In the genomic region with DNA sequence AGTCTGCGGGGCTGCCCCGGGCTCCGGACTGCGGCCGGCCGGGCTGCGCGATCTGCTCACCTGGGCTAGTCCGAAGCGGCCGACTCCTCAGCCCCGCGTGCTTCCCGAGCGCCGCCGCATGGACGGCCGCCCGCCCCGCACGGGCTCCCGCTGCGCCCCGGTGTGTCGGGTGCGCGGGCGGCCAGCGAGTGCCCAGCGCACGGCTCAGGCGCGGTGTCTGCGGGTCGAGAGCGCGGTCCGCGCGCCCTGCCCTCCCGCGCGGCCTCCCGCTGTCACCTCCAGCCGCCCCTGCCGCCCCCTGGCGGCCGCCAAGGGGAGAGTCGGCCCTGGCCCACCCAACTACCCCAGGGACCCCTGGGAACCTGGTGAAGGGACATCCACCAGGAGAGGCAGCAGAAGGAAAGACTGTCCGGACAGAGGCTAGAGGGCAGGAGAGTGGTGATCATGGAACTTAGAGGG, we compare ENCODE assay signal across 8 mouse cellular contexts. TPM values are rescaled to one million over a fixed set of nuclear protein-coding genes. Genes with fewer than 3 reads are reported as not detected.
DNase-seq lines count a peak whose midpoint lies in the region; ATAC-seq lines count a peak whose summit lies in the region.

TSS of gene Thsd4 (minus strand) at position 241 of the 459 bp plus-strand sequence.

- H3K27ac ChIP-seq in hindbrain, embryonic 16.5 days (ENCODE audit: low read depth, low read length) = no peak within 1 kb of the TSS
- no peak within 1 kb of the TSS for H3K27ac ChIP-seq in limb, embryonic 11.5 days (replicated peaks; ENCODE audit: low read depth, low read length)
- peak within 1 kb of the TSS; percentile 85 for H3K27ac ChIP-seq in midbrain, embryonic 10.5 days (replicated peaks)
- H3K27ac ChIP-seq in stomach, embryonic 14.5 days (ENCODE audit: low read length) = 0 out of 2 replicates have a peak within 1 kb of the TSS, but pooled peaks have one; percentile 13

- peak within 1 kb of the TSS; percentile 69 for H3K9ac ChIP-seq in hindbrain, embryonic 16.5 days (ENCODE audit: low read depth, low read length)
- H3K9ac ChIP-seq in limb, embryonic 11.5 days (ENCODE audit: low read length) = peak within 1 kb of the TSS; percentile 65
- peak within 1 kb of the TSS; percentile 65 for H3K9ac ChIP-seq in stomach, embryonic 14.5 days (replicated peaks; ENCODE audit: low read depth, low read length)

- peak; percentile 61 to 87 for DNase-seq in adrenal gland, adult (ENCODE audit: inconsistent age in 2 of 2, low spot score in 1 of 2)
- no peak for DNase-seq in adrenal gland, adult 8-10 months
- peak; percentile 34 for DNase-seq in cerebellum, adult 8-10 months
- DNase-seq in gastrocnemius, adult 18-20 months (ENCODE audit: low spot score) = peak; percentile 33
- peak; percentile 79 for DNase-seq in limb, embryonic 11.5 days (ENCODE audit: low spot score)
- peak; percentile 76 for DNase-seq in midbrain, embryonic 10.5 days (ENCODE audit: low spot score)

- under 1% methylated on average over 31 of the region's 51 CpGs for WGBS in hindbrain, embryonic 16.5 days
- WGBS in limb, embryonic 11.5 days = under 1% methylated on average over 40 of the region's 51 CpGs
- WGBS in midbrain, embryonic 10.5 days = 2% methylated on average over 51 of the region's 51 CpGs
- 2% methylated on average over 36 of the region's 51 CpGs for WGBS in stomach, embryonic 14.5 days

- H3K36me3 ChIP-seq in hindbrain, embryonic 16.5 days (ENCODE audit: control insufficient read depth, insufficient read depth, low read length) = no peaks in the 10 kb centered on the region
- H3K36me3 ChIP-seq in limb, embryonic 11.5 days (ENCODE audit: control insufficient read depth, insufficient read depth, low read length) = no peaks in the 10 kb centered on the region
- no peaks in the 10 kb centered on the region for H3K36me3 ChIP-seq in midbrain, embryonic 10.5 days
- no peaks in the 10 kb centered on the region for H3K36me3 ChIP-seq in stomach, embryonic 14.5 days (ENCODE audit: control insufficient read depth, insufficient read depth, low read length)

- peaks cover 15% of the 10 kb centered on the region for H3K27me3 ChIP-seq in hindbrain, embryonic 16.5 days (replicated peaks; ENCODE audit: control insufficient read depth, insufficient read depth, low read length)
- peaks cover 13% of the 10 kb centered on the region for H3K27me3 ChIP-seq in limb, embryonic 11.5 days (ENCODE audit: control insufficient read depth, insufficient read depth, low read length)
- H3K27me3 ChIP-seq in midbrain, embryonic 10.5 days (ENCODE audit: low read depth, poor library complexity, severe bottlenecking) = peaks cover 64% of the 10 kb centered on the region
- no peaks in the 10 kb centered on the region for H3K27me3 ChIP-seq in stomach, embryonic 14.5 days (ENCODE audit: control insufficient read depth, insufficient read depth, low read length)

- H3K4me3 ChIP-seq in hindbrain, embryonic 16.5 days (ENCODE audit: low read length) = peak within 1 kb of the TSS; percentile 53
- peak within 1 kb of the TSS; percentile 45 for H3K4me3 ChIP-seq in limb, embryonic 11.5 days (ENCODE audit: low read depth, low read length)
- H3K4me3 ChIP-seq in midbrain, embryonic 10.5 days = peak within 1 kb of the TSS; percentile 72
- peak within 1 kb of the TSS; percentile 52 for H3K4me3 ChIP-seq in stomach, embryonic 14.5 days (ENCODE audit: low read depth, low read length)

- 0 out of 2 replicates have a peak, but pooled peaks have one; percentile 31 for ATAC-seq in hindbrain, embryonic 16.5 days
- 0 out of 2 replicates have a peak, but pooled peaks have one; percentile 67 for ATAC-seq in limb, embryonic 11.5 days (ENCODE audit: insufficient number of reproducible peaks, low FRiP score, low TSS enrichment, low read depth)
- ATAC-seq in stomach, embryonic 14.5 days (ENCODE audit: insufficient number of reproducible peaks, insufficient read depth, low FRiP score, low read depth) = no peak

- peak within 1 kb of the TSS; percentile 83 for H3K4me2 ChIP-seq in hindbrain, embryonic 16.5 days (ENCODE audit: low read length)
- peak within 1 kb of the TSS; percentile 86 for H3K4me2 ChIP-seq in limb, embryonic 11.5 days (ENCODE audit: low read depth, severe bottlenecking)
- H3K4me2 ChIP-seq in stomach, embryonic 14.5 days (replicated peaks; ENCODE audit: low read depth, low read length) = peak within 1 kb of the TSS; percentile 74

- H3K4me1 ChIP-seq in hindbrain, embryonic 16.5 days (ENCODE audit: control insufficient read depth, insufficient read depth, low read depth, low read length) = peaks cover 23% of the 10 kb centered on the region
- H3K4me1 ChIP-seq in limb, embryonic 11.5 days (ENCODE audit: control insufficient read depth, insufficient read depth, low read length) = peaks cover 26% of the 10 kb centered on the region
- H3K4me1 ChIP-seq in midbrain, embryonic 10.5 days = peaks cover 66% of the 10 kb centered on the region
- H3K4me1 ChIP-seq in stomach, embryonic 14.5 days (ENCODE audit: control insufficient read depth, insufficient read depth, low read length) = peaks cover 42% of the 10 kb centered on the region

- no peaks in the 10 kb centered on the region for H3K9me3 ChIP-seq in hindbrain, embryonic 16.5 days (ENCODE audit: control insufficient read depth, low read length)
- no peaks in the 10 kb centered on the region for H3K9me3 ChIP-seq in limb, embryonic 11.5 days (ENCODE audit: control insufficient read depth, low read length)
- no peaks in the 10 kb centered on the region for H3K9me3 ChIP-seq in midbrain, embryonic 10.5 days (replicated peaks)
- no peaks in the 10 kb centered on the region for H3K9me3 ChIP-seq in stomach, embryonic 14.5 days (ENCODE audit: control insufficient read depth, low read depth, low read length)

RNA-seq across cellular contexts. Expression of gene Thsd4, which starts in this region (rescaled TPM):
- 1 to 10 TPM; 4.2 to 8.1 (median 6.3) TPM for total RNA-seq in adrenal gland, adult 8-10 months (2022)
- under 1 TPM; 0.45 to 0.82 TPM for total RNA-seq in gastrocnemius, adult 18-20 months (2021)
- 4.5 and 6.4 TPM in 2 replicates for polyA plus RNA-seq in hindbrain, embryonic 16.5 days (2015; fragmentation: Nextera tagmentation; extraction: Ambion mirVana)
- 11.8 and 12.9 TPM in 2 replicates for polyA plus RNA-seq in limb, embryonic 11.5 days (2014; fragmentation: Nextera tagmentation; extraction: Ambion mirVana)
- polyA plus RNA-seq in midbrain, embryonic 10.5 days (2016; fragmentation: Nextera tagmentation; extraction: Ambion mirVana) = 4.1 and 9.6 TPM in 2 replicates
- polyA plus RNA-seq in stomach, embryonic 14.5 days (2014; fragmentation: Nextera tagmentation; extraction: Ambion mirVana) = 25.8 and 27.2 TPM in 2 replicates

Comparison
In these comparisons a context has a peak if more than half of its experiments do, and no peak if none do; other contexts are left out.
1. Peak in DNase-seq in gastrocnemius, adult 18-20 months; RNA of the gene not detected or under 1 TPM.
2. H3K27ac ChIP-seq: peak in midbrain, embryonic 10.5 days (single experiment) and stomach, embryonic 14.5 days (single experiment); none in hindbrain, embryonic 16.5 days (single experiment) and limb, embryonic 11.5 days (single experiment).
3. Peak in every context shown above with its lines, with median percentiles within 50 percentile points of each other: H3K4me2 ChIP-seq, H3K4me3 ChIP-seq and H3K9ac ChIP-seq.